Mouse (Mus musculus) stomach, postnatal 0 days (tissue): Measurements from ENCODE around the gene Mien1.

Experiments used
- CTCF ChIP-seq: IDR thresholded peaks from 2 replicates; pipeline ENCODE4 v1.5.1; 2016; ENCODE audit warnings: antibody characterized with exemption, low read depth, mild to moderate bottlenecking, moderate library complexity
- EP300 ChIP-seq: optimal IDR thresholded peaks from 2 replicates; pipeline ENCODE3; 2016; ENCODE audit warnings: antibody characterized with exemption

DNA sequence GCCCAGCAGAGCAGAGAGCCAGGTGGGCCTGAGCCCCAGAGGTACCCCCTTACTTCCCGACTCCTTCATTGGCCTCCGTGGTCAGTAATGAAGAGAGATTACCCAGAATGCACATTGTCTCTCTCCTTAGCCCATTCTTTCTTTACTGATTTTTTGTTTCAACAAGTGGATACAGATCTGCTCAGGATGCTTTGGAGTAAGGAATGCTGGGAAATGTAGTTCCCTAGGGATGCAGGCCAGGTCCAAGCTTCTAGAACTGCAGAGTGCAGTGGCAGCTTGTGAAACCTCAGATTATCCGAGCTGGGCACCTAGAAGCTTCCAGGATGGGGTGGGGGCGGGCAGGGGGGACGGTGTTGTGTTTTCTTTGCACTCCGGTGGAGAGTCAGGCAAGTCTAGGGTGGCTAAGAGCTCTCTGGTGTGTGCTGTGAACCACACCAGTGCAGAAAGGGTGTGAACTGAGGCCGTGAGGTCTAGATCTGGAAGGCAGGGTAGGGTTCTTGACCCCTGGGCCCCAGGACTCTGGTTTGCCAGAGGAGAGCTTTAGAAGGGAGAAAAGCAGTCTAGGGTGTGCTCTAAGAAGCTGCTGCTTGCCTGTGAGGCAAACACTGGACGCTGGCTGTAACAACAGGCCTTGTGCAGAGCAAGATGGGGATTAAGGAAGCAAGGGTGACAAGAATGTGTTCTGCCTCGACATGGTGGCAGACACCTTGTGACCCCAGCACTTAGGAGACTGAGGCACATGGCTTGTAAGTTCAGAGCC lies 6.9 kb downstream of the Mien1 start:
- TF ChIP-seq CTCF: no peak
- TF ChIP-seq EP300: no peak
